Mouse (Mus musculus): ENCODE data around the gene Apeh.

GRCm38 (mm10) chr9:108049561-108050251 is 44.7 kb downstream of the Apeh start:
- TF ChIP-seq CTCF (IDR thresholded peaks at IDR 0.05; ENCODE audit: low read depth, low read length) (no peak), POLR2AphosphoS5 (IDR thresholded peaks at IDR 0.05; ENCODE audit: insufficient replicate concordance, low read depth, low read length) (no peak), GATA1 (IDR thresholded peaks at IDR 0.05; ENCODE audit: borderline replicate concordance, low read length) (no peak), TAL1 (conservative IDR thresholded peaks at IDR 0.05; ENCODE audit: low read depth, low read length) (no peak)

Measured in G1E (cell line).